Mouse (Mus musculus): ENCODE results near the gene Lrrc63. TPM values are rescaled to one million over a fixed set of nuclear protein-coding genes. Genes with fewer than 3 reads are reported as not detected.

Lrrc63 gene
- polyA plus RNA-seq, 1 experiment from 2014 or later = not detected

- ATAC-seq (replicated peaks; ENCODE audit: insufficient number of reproducible peaks, low FRiP score, low TSS enrichment) = no peak
- 58% methylated on average over 11 of the region's 11 CpGs for WGBS (ENCODE audit: insufficient replicate concordance)
- H3K9ac ChIP-seq (ENCODE audit: low read depth, low read length) = no peak overlapping the region
- H3K36me3 ChIP-seq (ENCODE audit: control insufficient read depth, insufficient read depth, low read length) = no peaks in the 10 kb centered on the region
- no peak overlapping the region for H3K4me3 ChIP-seq (ENCODE audit: low read depth, low read length)
- no peaks in the 10 kb centered on the region for H3K27me3 ChIP-seq (ENCODE audit: control insufficient read depth, insufficient read depth, low read length)
- no peak overlapping the region for H3K27ac ChIP-seq (ENCODE audit: low read depth, low read length)
- H3K4me2 ChIP-seq = no peak overlapping the region
- H3K4me1 ChIP-seq (ENCODE audit: control insufficient read depth, insufficient read depth, low read length) = no peaks in the 10 kb centered on the region
- H3K9me3 ChIP-seq (replicated peaks; ENCODE audit: control insufficient read depth, low read length) = no peaks in the 10 kb centered on the region
These were observed 95.2 kb downstream of the Lrrc63 start for GRCm38 (mm10) chr14:75035431-75035830.

Other genes with a start within 250 kb of the Lrrc63 start
- 10.0 and 11.1 TPM in 2 replicates for gene Lrch1, start 183.0 kb downstream of the Lrrc63 start, polyA plus RNA-seq (2014; fragmentation: Nextera tagmentation; extraction: Ambion mirVana)
- gene Rubcnl, start 114.9 kb downstream of the Lrrc63 start, polyA plus RNA-seq (2014; fragmentation: Nextera tagmentation; extraction: Ambion mirVana) = 1.1 and 1.2 TPM in 2 replicates
- gene Lcp1, start 220 bp upstream of the Lrrc63 start, polyA plus RNA-seq (2014; fragmentation: Nextera tagmentation; extraction: Ambion mirVana) = 33.0 and 35.7 TPM in 2 replicates
- gene Cpb2, start 111.4 kb upstream of the Lrrc63 start, polyA plus RNA-seq (2014; fragmentation: Nextera tagmentation; extraction: Ambion mirVana) = 1.1 TPM in 1 of 2 replicates, not detected in the other
- gene Zc3h13, start 153.5 kb upstream of the Lrrc63 start, polyA plus RNA-seq (2014; fragmentation: Nextera tagmentation; extraction: Ambion mirVana) = 17.3 and 20.2 TPM in 2 replicates

Measured in heart, embryonic 11.5 days (tissue).